Mouse (Mus musculus) heart, embryonic 12.5 days (tissue): ENCODE results near the gene Tmem50a. TPM values are rescaled to one million over a fixed set of nuclear protein-coding genes. Genes with fewer than 3 reads are reported as not detected.

ENCODE experiments used
- ATAC-seq: fragments of 200-750 bp; cut with Nextera tagmentation; 2 replicates; pipeline ENCODE4 v1.8.0; 2017; ENCODE audit warnings: moderate TSS enrichment, moderate library complexity; ENCODE audit not compliant: insufficient number of reproducible peaks, low FRiP score
- H3K27ac ChIP-seq: fragments of 300-500 bp; sonication (generic); 2 replicates; pipeline ENCODE4 v1.5.1; 2016; ENCODE audit warnings: mild to moderate bottlenecking, moderate library complexity; ENCODE audit not compliant: poor library complexity, severe bottlenecking
- H3K27me3 ChIP-seq: fragments of 300-500 bp; sonication (generic); replicated peaks from 2 replicates; pipeline ENCODE4 v1.6.1; 2016; ENCODE audit warnings: mild to moderate bottlenecking, moderate library complexity
- H3K36me3 ChIP-seq: fragments of 300-500 bp; sonication (generic); 2 replicates; pipeline ENCODE4 v1.6.1; 2016; ENCODE audit warnings: mild to moderate bottlenecking, moderate library complexity
- H3K4me1 ChIP-seq: fragments of 300-500 bp; sonication (generic); replicated peaks from 2 replicates; pipeline ENCODE4 v1.6.1; 2016; ENCODE audit warnings: mild to moderate bottlenecking
- H3K4me2 ChIP-seq: fragments of 300-500 bp; sonication (generic); 2 replicates; pipeline ENCODE4 v1.6.1; 2016; ENCODE audit warnings: mild to moderate bottlenecking, moderate library complexity
- H3K4me3 ChIP-seq: fragments of 300-500 bp; sonication (generic); 2 replicates; pipeline ENCODE4 v1.5.1; 2016; ENCODE audit warnings: mild to moderate bottlenecking
- H3K9ac ChIP-seq: fragments of 300-500 bp; sonication (generic); 2 replicates; pipeline ENCODE4 v1.6.1; 2016; ENCODE audit warnings: mild to moderate bottlenecking, moderate library complexity
- H3K9me3 ChIP-seq: fragments of 300-500 bp; sonication (generic); replicated peaks from 2 replicates; pipeline ENCODE4 v1.6.1; 2016; ENCODE audit warnings: mild to moderate bottlenecking, moderate library complexity
- WGBS: fragments of 180-500 bp; shearing (Covaris S2); methylation state at CpG from one replicate; pipeline ENCODE4 v1.1.7; 2016; 5-methylcytosine and 5-hydroxymethylcytosine counted together
- polyA plus RNA-seq: library from polyadenylated mRNA; unstranded; fragments of >200 nt; fragmentation: Nextera tagmentation; extraction: Ambion mirVana; gene quantifications from 2 replicates; pipeline ENCODE4 v1.2.1, GENCODE M21; 2016

Tmem50a gene
- polyA plus RNA-seq, 1 experiment from 2014 or later: 145 TPM

DNA sequence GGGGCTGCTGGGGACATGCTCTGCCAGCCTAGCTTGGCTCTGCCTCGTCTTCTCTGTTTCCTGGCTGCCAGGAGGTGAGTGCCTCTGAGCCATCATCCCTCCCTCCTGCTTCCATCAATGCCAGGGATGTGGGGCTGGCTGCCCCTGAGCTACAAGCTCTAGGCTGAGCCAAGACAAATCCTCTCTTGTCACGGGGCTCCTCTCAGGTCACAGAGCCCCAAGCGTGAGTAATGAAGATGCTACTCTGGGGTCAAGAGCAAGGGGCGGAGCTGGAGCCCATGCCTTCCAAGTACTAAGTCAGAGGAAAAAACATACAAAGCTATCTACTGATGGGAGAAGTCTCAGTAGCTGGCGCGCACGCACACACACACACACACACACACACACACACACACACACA, 11.8 kb downstream of the Tmem50a start:
- Histone ChIP-seq H3K4me2 (no peak overlapping the region), H3K27me3 (no peaks in the 10 kb centered on the region), H3K36me3 (peaks cover 98% of the 10 kb centered on the region), H3K4me1 (no peaks in the 10 kb centered on the region), H3K4me3 (no peak overlapping the region), H3K27ac (no peak overlapping the region), H3K9me3 (no peaks in the 10 kb centered on the region), H3K9ac (no peak overlapping the region)
- 84% methylated on average over 7 of the region's 7 CpGs for WGBS
- no peak for ATAC-seq

DNA sequence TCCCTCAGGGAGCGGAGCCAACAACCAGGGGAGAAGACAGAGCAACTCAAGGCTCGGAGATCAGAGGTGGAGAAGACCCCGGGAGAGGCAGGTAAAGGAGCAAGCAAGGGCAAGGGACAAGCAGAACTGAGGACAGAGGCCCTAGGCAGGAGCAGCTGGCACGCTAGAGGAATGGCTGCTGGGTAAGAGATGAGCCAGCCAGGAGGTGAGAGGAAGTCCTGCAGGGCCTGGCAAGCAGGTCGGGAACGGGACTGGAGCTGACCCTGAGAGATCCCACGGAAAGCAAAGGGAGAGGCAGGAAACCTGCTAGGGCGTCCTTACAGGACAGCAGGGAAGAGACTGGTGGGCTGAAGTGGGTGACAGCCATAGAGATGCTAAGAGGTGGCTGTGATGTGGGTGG, 13.7 kb downstream of the Tmem50a start:
- ATAC-seq: no peak

DNA sequence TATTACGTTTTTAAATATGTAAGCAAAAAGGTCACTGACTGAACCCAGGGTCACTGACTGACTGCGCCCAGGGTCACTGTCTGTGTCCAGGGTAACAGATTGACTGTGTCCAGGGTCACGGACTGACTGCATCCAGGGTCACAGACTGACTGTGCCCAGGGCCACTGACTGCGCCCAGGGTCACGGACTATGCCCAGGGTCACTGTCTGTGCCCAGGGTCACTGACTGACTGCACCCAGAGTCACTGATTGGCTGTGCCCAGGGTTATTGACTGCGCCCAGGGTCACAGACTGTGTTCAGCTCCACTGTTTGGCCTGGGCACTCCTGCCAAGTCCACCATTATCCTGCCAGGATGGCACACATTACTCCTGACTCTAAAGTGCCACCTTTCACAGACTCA, 17.6 kb downstream of the Tmem50a start:
- H3K36me3 ChIP-seq: peaks cover 68% of the 10 kb centered on the region
- H3K27ac ChIP-seq: no peak overlapping the region
- no peak overlapping the region for H3K4me2 ChIP-seq
- H3K4me1 ChIP-seq: no peaks in the 10 kb centered on the region
- H3K4me3 ChIP-seq: no peak overlapping the region
- no peak for ATAC-seq
- no peak overlapping the region for H3K9ac ChIP-seq
- 91% methylated on average over 6 of the region's 6 CpGs for WGBS
- no peaks in the 10 kb centered on the region for H3K27me3 ChIP-seq
- H3K9me3 ChIP-seq: no peaks in the 10 kb centered on the region

More for the DNA sequence above, 13.7 kb downstream of the Tmem50a start:
- Histone ChIP-seq H3K9ac (no peak overlapping the region), H3K36me3 (peaks cover 95% of the 10 kb centered on the region), H3K4me3 (no peak overlapping the region), H3K27ac (no peak overlapping the region), H3K9me3 (no peaks in the 10 kb centered on the region), H3K4me1 (no peaks in the 10 kb centered on the region), H3K27me3 (no peaks in the 10 kb centered on the region), H3K4me2 (no peak overlapping the region)
- WGBS: 87% methylated on average over 8 of the region's 8 CpGs

DNA sequence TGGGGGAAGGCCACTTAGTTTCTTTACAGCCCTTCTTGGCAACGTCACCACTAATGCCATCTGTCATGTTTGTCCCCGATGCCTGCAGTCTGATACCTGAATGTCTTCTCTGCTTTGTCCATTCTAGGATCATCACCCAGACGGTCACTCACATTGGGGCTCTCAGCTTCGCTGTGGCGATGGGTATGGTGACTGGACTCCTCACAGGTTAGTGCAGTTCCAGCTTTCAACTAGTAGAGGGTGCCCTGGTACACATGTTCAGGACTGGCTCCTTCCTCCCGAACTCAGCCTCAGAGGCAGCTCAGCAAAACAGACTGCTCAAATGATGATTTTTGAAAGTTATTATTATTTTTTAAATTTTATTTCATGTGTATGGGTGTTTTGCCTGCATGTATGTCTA, 22.7 kb downstream of the Tmem50a start:
- H3K4me2 ChIP-seq: no peak overlapping the region
- ATAC-seq: no peak
- H3K9ac ChIP-seq: no peak overlapping the region
- H3K27ac ChIP-seq: no peak overlapping the region
- no peaks in the 10 kb centered on the region for H3K9me3 ChIP-seq
- peaks cover 21% of the 10 kb centered on the region for H3K36me3 ChIP-seq
- 76% methylated on average over 6 of the region's 6 CpGs for WGBS
- no peaks in the 10 kb centered on the region for H3K27me3 ChIP-seq
- H3K4me1 ChIP-seq: no peaks in the 10 kb centered on the region
- no peak overlapping the region for H3K4me3 ChIP-seq

- H3K4me3 ChIP-seq: no peak overlapping the region
- WGBS: 85% methylated on average over 4 of the region's 4 CpGs
- H3K36me3 ChIP-seq: no peaks in the 10 kb centered on the region
- no peak overlapping the region for H3K4me2 ChIP-seq
- no peaks in the 10 kb centered on the region for H3K9me3 ChIP-seq
- peaks cover 3% of the 10 kb centered on the region; the same call in 1 of the 2 replicates for H3K27me3 ChIP-seq
- H3K9ac ChIP-seq: no peak overlapping the region
- no peak overlapping the region for H3K27ac ChIP-seq
- peaks cover 4% of the 10 kb centered on the region for H3K4me1 ChIP-seq
- no peak for ATAC-seq
These were observed 30.5 kb downstream of the Tmem50a start for GRCm38 (mm10) chr4:134884364-134884763.

DNA sequence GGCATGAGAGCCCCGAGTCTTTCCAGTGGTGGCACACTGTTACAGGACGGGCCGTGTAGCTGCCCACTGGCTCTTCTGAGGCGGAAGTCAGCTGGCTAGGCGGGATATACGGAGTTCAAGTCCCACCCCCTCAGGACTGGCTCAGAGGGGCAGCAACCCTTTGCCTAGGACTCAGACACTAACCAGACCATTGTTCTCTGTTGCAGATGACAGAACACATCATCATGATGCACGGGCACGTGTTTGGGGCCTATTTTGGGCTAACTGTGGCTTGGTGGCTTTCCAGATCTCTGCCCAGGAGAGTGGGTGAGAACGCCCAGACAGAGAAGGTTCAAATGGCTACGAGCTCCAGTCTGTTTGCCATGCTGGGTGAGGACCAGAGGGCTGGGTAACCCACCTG, 31.0 kb downstream of the Tmem50a start:
- H3K9me3 ChIP-seq: no peaks in the 10 kb centered on the region
- peaks cover 3% of the 10 kb centered on the region; the same call in 1 of the 2 replicates for H3K27me3 ChIP-seq
- H3K4me3 ChIP-seq: no peak overlapping the region
- no peak overlapping the region for H3K27ac ChIP-seq
- H3K4me2 ChIP-seq: no peak overlapping the region
- WGBS: 64% methylated on average over 10 of the region's 10 CpGs
- ATAC-seq: no peak
- no peaks in the 10 kb centered on the region for H3K36me3 ChIP-seq
- no peak overlapping the region for H3K9ac ChIP-seq
- peaks cover 4% of the 10 kb centered on the region for H3K4me1 ChIP-seq

DNA sequence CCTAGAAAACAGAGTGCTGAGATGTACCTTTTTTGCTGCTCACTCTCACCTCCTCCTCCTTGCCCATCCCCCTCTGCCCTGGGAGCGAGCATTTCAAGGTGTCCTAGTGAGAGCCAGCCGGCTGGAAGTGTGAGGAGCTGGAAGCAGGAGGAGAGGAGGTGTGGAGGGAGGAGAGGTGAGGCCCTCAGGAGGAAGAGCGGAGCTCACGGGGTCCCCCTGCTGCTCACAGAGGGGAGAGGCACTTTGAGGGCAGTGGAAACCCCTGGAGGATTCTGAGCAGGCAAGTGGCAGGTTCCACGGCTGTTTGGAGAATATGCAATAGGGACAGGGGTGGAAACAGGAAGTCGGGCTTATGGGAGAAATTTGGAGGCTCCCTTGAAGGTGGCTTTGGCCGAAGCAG, 31.6 kb downstream of the Tmem50a start:
- Histone ChIP-seq H3K36me3 (no peaks in the 10 kb centered on the region), H3K27ac (no peak overlapping the region), H3K9me3 (no peaks in the 10 kb centered on the region), H3K4me2 (no peak overlapping the region), H3K9ac (no peak overlapping the region), H3K4me3 (no peak overlapping the region), H3K4me1 (peaks cover 4% of the 10 kb centered on the region), H3K27me3 (peaks cover 3% of the 10 kb centered on the region; the same call in 1 of the 2 replicates)
- 27% methylated on average over 7 of the region's 7 CpGs for WGBS
- no peak for ATAC-seq

DNA sequence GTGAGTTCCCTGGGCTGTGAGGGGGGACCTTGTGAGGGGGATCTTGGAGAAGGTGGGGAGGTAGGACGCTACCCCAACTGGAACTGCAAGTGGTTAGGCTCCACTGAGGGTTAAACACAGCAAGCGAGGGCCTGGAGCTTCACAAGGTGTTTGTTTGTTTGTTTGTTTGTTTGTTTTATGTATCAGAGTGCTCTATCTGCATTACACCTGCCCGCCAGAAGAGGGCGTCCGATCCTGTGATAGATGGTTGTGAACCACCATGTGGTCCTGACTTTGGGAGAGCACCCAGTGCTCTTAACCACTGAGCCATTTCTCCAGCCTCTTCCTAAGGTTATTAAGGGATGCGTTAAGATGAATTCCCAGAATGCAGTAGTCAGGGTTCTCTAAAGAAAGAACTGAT, 34.8 kb downstream of the Tmem50a start:
- WGBS: 33% methylated on average over 6 of the region's 6 CpGs
- H3K9me3 ChIP-seq: no peaks in the 10 kb centered on the region
- ATAC-seq: no peak
- peaks cover 4% of the 10 kb centered on the region for H3K4me1 ChIP-seq
- H3K9ac ChIP-seq: no peak overlapping the region
- H3K27me3 ChIP-seq: peaks cover 3% of the 10 kb centered on the region; the same call in 1 of the 2 replicates
- no peaks in the 10 kb centered on the region for H3K36me3 ChIP-seq
- H3K27ac ChIP-seq: no peak overlapping the region
- H3K4me2 ChIP-seq: peak overlapping the region; percentile 75
- H3K4me3 ChIP-seq: peak overlapping the region; percentile 36; the same call in 1 of the 2 replicates

DNA sequence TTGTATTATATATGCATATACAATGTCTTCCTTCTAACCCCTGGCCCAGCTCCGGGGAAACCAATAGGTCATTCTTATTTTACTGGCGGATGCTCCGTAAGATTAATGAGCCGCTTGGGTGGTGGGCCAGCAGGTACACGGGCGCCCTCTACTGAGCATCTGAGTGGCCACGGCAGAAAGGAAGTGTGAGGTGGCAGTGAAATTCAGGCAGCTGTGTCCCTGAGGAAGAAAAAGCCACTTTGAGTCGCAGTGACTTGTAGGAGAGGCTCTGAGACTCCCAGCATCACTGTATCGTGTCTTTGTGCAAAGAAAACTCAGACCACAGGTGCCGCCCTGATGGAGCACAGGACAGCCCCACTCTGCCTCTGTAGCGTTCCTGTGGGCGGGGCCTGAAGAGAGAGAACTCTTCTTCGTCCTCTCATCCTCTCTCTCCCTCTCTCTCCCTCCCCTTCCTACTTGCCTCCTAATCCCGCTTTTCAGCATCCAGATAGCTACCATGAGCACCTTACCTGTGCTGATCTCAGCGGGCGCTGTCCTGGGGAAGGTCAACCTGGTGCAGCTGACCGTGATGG, 35.3 kb downstream of the Tmem50a start:
- peak; percentile 43; the same call in 1 of the 2 replicates for ATAC-seq

DNA sequence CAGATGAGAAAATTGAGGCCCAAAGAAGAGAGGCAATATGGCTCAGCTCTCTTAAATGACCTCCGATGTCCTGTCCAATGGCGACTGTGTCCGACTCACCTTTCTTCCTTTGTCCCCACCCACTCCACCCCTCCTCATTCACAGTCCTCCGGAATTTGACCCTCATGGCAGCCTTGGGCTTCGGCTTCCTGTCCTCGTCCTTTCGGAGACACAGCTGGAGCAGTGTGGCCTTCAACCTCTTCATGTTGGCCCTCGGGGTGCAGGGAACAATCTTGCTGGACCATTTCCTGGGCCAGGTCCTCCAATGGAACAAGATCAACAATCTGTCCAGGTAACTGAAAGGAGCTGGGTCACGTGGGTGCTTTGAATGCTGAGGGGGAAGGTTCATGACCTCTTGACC, 38.7 kb downstream of the Tmem50a start:
- Histone ChIP-seq H3K27me3 (no peaks in the 10 kb centered on the region), H3K36me3 (no peaks in the 10 kb centered on the region), H3K4me1 (peaks cover 4% of the 10 kb centered on the region), H3K9me3 (no peaks in the 10 kb centered on the region), H3K27ac (no peak overlapping the region), H3K4me2 (no peak overlapping the region), H3K4me3 (no peak overlapping the region), H3K9ac (no peak overlapping the region)
- WGBS: 82% methylated on average over 9 of the region's 9 CpGs
- ATAC-seq: no peak

More for the DNA sequence above, 35.3 kb downstream of the Tmem50a start:
- H3K9me3 ChIP-seq: no peaks in the 10 kb centered on the region
- peaks cover 4% of the 10 kb centered on the region for H3K4me1 ChIP-seq
- H3K9ac ChIP-seq: 0 out of 2 replicates have a peak overlapping the region, but pooled peaks have one; percentile 28
- H3K4me2 ChIP-seq: peak overlapping the region; percentile 75
- H3K36me3 ChIP-seq: no peaks in the 10 kb centered on the region
- H3K27me3 ChIP-seq: peaks cover 3% of the 10 kb centered on the region; the same call in 1 of the 2 replicates
- no peak overlapping the region for H3K27ac ChIP-seq
- peak overlapping the region; percentile 36 for H3K4me3 ChIP-seq
- 4% methylated on average over 17 of the region's 17 CpGs for WGBS

- Histone ChIP-seq H3K4me1 (peaks cover 22% of the 10 kb centered on the region), H3K4me3 (no peak overlapping the region), H3K4me2 (no peak overlapping the region), H3K9ac (no peak overlapping the region), H3K27me3 (0 out of 2 replicates have a peak, but pooled peaks cover 23% of the 10 kb centered on the region), H3K27ac (no peak overlapping the region), H3K36me3 (no peaks in the 10 kb centered on the region), H3K9me3 (no peaks in the 10 kb centered on the region)
- WGBS: 42% methylated on average over 2 of the region's 2 CpGs
- ATAC-seq: no peak
These were observed 42.9 kb downstream of the Tmem50a start for GRCm38 (mm10) chr4:134871950-134872349.

DNA sequence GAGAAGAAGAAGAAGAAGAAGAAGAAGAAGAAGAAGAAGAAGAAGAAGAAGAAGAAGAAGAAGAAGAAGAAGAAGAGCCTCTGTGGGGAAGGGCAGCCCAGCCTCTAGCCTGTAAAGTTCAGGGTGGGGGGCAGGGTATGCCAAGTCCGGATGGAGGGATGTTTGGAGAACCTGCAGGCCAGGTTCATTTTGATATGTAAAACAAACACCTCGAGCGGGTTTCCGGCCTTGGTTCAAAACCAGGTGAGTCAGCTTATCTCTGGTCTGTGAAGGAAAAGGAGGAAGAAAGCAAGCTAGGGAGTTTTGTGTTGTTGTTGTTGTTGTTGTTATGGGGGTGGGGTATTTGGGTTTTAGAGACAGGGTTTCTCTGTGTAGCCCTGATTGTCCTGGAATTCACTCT, 43.3 kb downstream of the Tmem50a start:
- no peak for ATAC-seq
- 0 out of 2 replicates have a peak, but pooled peaks cover 23% of the 10 kb centered on the region for H3K27me3 ChIP-seq
- H3K9me3 ChIP-seq: no peaks in the 10 kb centered on the region
- H3K4me1 ChIP-seq: peaks cover 22% of the 10 kb centered on the region
- H3K4me3 ChIP-seq: no peak overlapping the region
- 37% methylated on average over 4 of the region's 4 CpGs for WGBS
- no peak overlapping the region for H3K27ac ChIP-seq
- no peak overlapping the region for H3K9ac ChIP-seq
- H3K4me2 ChIP-seq: no peak overlapping the region
- no peaks in the 10 kb centered on the region for H3K36me3 ChIP-seq
